ENCODE assay signal across 9 mouse cellular contexts in genomic region chr11:3808162-3808561, GRCm38 (mm10). TPM values are rescaled to one million over a fixed set of nuclear protein-coding genes. Genes with fewer than 3 reads are reported as not detected.
DNase-seq lines count a peak whose midpoint lies in the region; ATAC-seq and TF ChIP-seq lines count a peak whose summit lies in the region.
"Had no signal": no experiment of that assay in that cellular context is flagged by ENCODE, and none has a peak within 500 bp of the region (broad histone marks: within the 10 kb centered on the region; RNA-seq: fewer than 3 reads in every experiment).

No protein-coding gene starts in this region.

- no peak overlapping the region for H3K9ac ChIP-seq in hindbrain, embryonic 14.5 days
- no peak overlapping the region for H3K9ac ChIP-seq in hindbrain, embryonic 13.5 days
- H3K9ac ChIP-seq in MEL (ENCODE audit: control insufficient read depth, low read depth, low read length, poor library complexity, severe bottlenecking), result no peak overlapping the region
- no peak overlapping the region for H3K9ac ChIP-seq in embryonic facial prominence, embryonic 14.5 days (ENCODE audit: low read depth, low read length)
- H3K9ac ChIP-seq: liver, embryonic 15.5 days had no signal

- H3K27ac ChIP-seq in hindbrain, embryonic 14.5 days, result no peak overlapping the region
- H3K27ac ChIP-seq in hindbrain, embryonic 13.5 days, result no peak overlapping the region
- no peak overlapping the region for H3K27ac ChIP-seq in MEL (ENCODE audit: control insufficient read depth, low read depth, low read length)
- H3K27ac ChIP-seq in embryonic facial prominence, embryonic 14.5 days (replicated peaks; ENCODE audit: low read depth, low read length), result no peak overlapping the region
- H3K27ac ChIP-seq: liver, embryonic 15.5 days had no signal

- peak; percentile 20 for TF ChIP-seq RAD21 in MEL (IDR thresholded peaks at IDR 0.05; ENCODE audit: low read depth, low read length)

- peak; percentile 58 for DNase-seq in hindbrain, embryonic 14.5 days (ENCODE audit: low spot score)
- DNase-seq in 3134 (ENCODE audit: extremely low read depth, insufficient read length, low spot score) (peak; percentile 16), MEL (ENCODE audit: low read depth, low spot score) (no peak)
- peak; percentile 7 for DNase-seq in embryonic facial prominence, embryonic 14.5 days (ENCODE audit: low spot score)
- no peak for DNase-seq in ovary, postnatal 36 days (ENCODE audit: low spot score)
- DNase-seq in testis, postnatal 10 days (ENCODE audit: low spot score), result no peak

- H3K4me2 ChIP-seq in hindbrain, embryonic 14.5 days (replicated peaks), result no peak overlapping the region
- H3K4me2 ChIP-seq in hindbrain, embryonic 13.5 days, result no peak overlapping the region
- H3K4me2 ChIP-seq in embryonic facial prominence, embryonic 14.5 days (ENCODE audit: low read depth, low read length), result no peak overlapping the region
- H3K4me2 ChIP-seq: liver, embryonic 15.5 days had no signal

- no peaks in the 10 kb centered on the region for H3K36me3 ChIP-seq in hindbrain, embryonic 14.5 days (replicated peaks; ENCODE audit: control insufficient read depth, insufficient read depth)
- H3K36me3 ChIP-seq in hindbrain, embryonic 13.5 days, result no peaks in the 10 kb centered on the region
- H3K36me3 ChIP-seq in MEL (ENCODE audit: control insufficient read depth in 1 of 2, insufficient read depth in 2 of 2, low read length in 2 of 2), result no peaks in the 10 kb centered on the region
- no peaks in the 10 kb centered on the region for H3K36me3 ChIP-seq in embryonic facial prominence, embryonic 14.5 days (ENCODE audit: control insufficient read depth, insufficient read depth, low read length)
- H3K36me3 ChIP-seq: liver, embryonic 15.5 days had no signal

- H3K79me2 ChIP-seq in MEL (ENCODE audit: control insufficient read depth, insufficient read depth, low read length, poor library complexity), result no peaks in the 10 kb centered on the region

- H3K9me3 ChIP-seq in hindbrain, embryonic 14.5 days (ENCODE audit: control insufficient read depth, low read length), result no peaks in the 10 kb centered on the region
- no peaks in the 10 kb centered on the region for H3K9me3 ChIP-seq in hindbrain, embryonic 13.5 days
- no peaks in the 10 kb centered on the region for H3K9me3 ChIP-seq in MEL (replicated peaks; ENCODE audit: insufficient read depth, low read length)
- no peaks in the 10 kb centered on the region for H3K9me3 ChIP-seq in embryonic facial prominence, embryonic 14.5 days (ENCODE audit: control insufficient read depth, low read length)
- H3K9me3 ChIP-seq: liver, embryonic 15.5 days had no signal

- 35% methylated on average over 3 of the region's 3 CpGs for WGBS in hindbrain, embryonic 14.5 days
- WGBS in hindbrain, embryonic 13.5 days, result 39% methylated on average over 3 of the region's 3 CpGs
- WGBS in embryonic facial prominence, embryonic 14.5 days, result 29% methylated on average over 3 of the region's 3 CpGs

- TF ChIP-seq EP300 in MEL (IDR thresholded peaks at IDR 0.05; ENCODE audit: low read depth in 1 of 2, low read length in 2 of 2), result no peak

- no peaks in the 10 kb centered on the region for H3K27me3 ChIP-seq in hindbrain, embryonic 14.5 days (ENCODE audit: control insufficient read depth, insufficient read depth, low read length)
- H3K27me3 ChIP-seq in hindbrain, embryonic 13.5 days, result no peaks in the 10 kb centered on the region
- H3K27me3 ChIP-seq in MEL (ENCODE audit: control insufficient read depth in 1 of 2, insufficient read depth in 2 of 2, low read length in 2 of 2), result no peaks in the 10 kb centered on the region
- H3K27me3 ChIP-seq in embryonic facial prominence, embryonic 14.5 days (replicated peaks; ENCODE audit: control insufficient read depth, insufficient read depth, low read length), result no peaks in the 10 kb centered on the region
- H3K27me3 ChIP-seq: liver, embryonic 15.5 days had no signal

- peak in 2 of 3 experiments; percentile 45 to 49; a peak in 4 of 6 replicates for TF ChIP-seq CTCF in MEL (IDR thresholded peaks at IDR 0.05 in 2 of 3, conservative IDR thresholded peaks at IDR 0.05 in 1 of 3; ENCODE audit: control insufficient read depth in 1 of 3, insufficient read depth in 1 of 3, low read depth in 2 of 3, low read length in 3 of 3, poor library complexity in 1 of 3, severe bottlenecking in 1 of 3)

- ATAC-seq in hindbrain, embryonic 14.5 days (ENCODE audit: low FRiP score), result no peak
- ATAC-seq in hindbrain, embryonic 13.5 days (ENCODE audit: low FRiP score), result no peak
- no peak for ATAC-seq in embryonic facial prominence, embryonic 14.5 days (ENCODE audit: low read depth)
- no peak for ATAC-seq in monocyte, adult 5-6 weeks (replicated peaks; ENCODE audit: insufficient number of reproducible peaks, low FRiP score, low TSS enrichment, poor library complexity, severe bottlenecking)

- H3K4me1 ChIP-seq in hindbrain, embryonic 14.5 days (replicated peaks; ENCODE audit: control insufficient read depth, insufficient read depth, low read length), result no peaks in the 10 kb centered on the region
- no peaks in the 10 kb centered on the region for H3K4me1 ChIP-seq in hindbrain, embryonic 13.5 days (replicated peaks)
- no peaks in the 10 kb centered on the region for H3K4me1 ChIP-seq in MEL (ENCODE audit: control insufficient read depth in 1 of 2, insufficient read depth in 2 of 2, low read length in 2 of 2)
- no peaks in the 10 kb centered on the region for H3K4me1 ChIP-seq in embryonic facial prominence, embryonic 14.5 days (ENCODE audit: control insufficient read depth, insufficient read depth, low read length)
- H3K4me1 ChIP-seq: liver, embryonic 15.5 days had no signal

- H3K4me3 ChIP-seq in hindbrain, embryonic 14.5 days (replicated peaks; ENCODE audit: low read length), result no peak overlapping the region
- H3K4me3 ChIP-seq in hindbrain, embryonic 13.5 days, result no peak overlapping the region
- H3K4me3 ChIP-seq in MEL (ENCODE audit: control insufficient read depth in 1 of 2, insufficient read depth in 1 of 2, low read depth in 2 of 2, low read length in 2 of 2), result no peak overlapping the region
- no peak overlapping the region for H3K4me3 ChIP-seq in embryonic facial prominence, embryonic 14.5 days (ENCODE audit: low read depth, low read length)
- H3K4me3 ChIP-seq: liver, embryonic 15.5 days had no signal

- no peak for TF ChIP-seq POLR2A in MEL (IDR thresholded peaks at IDR 0.05; ENCODE audit: control insufficient read depth in 1 of 2, insufficient read depth in 1 of 2, low read depth in 1 of 2, low read length in 2 of 2, poor library complexity in 1 of 2)

TF ChIP-seq in MEL, 35 proteins besides CTCF, POLR2A, EP300 and RAD21:
- TF ChIP-seq SMC3 (IDR thresholded peaks at IDR 0.05; ENCODE audit: low read depth, low read length), result peak; percentile 53
- TF ChIP-seq MAX (IDR thresholded peaks at IDR 0.05; ENCODE audit: low read length), result no peak
- TF ChIP-seq ZC3H11A (IDR thresholded peaks at IDR 0.05; ENCODE audit: low read depth, low read length), result 0 out of 2 replicates have a peak, but pooled peaks have one; percentile 7

RNA-seq across cellular contexts. Expression of gene Osbp2, which starts 55.5 kb away (rescaled TPM):
- 23.8 and 27.9 TPM in 2 replicates for polyA plus RNA-seq in hindbrain, embryonic 14.5 days (2014; fragmentation: Nextera tagmentation; extraction: Ambion mirVana)
- polyA plus RNA-seq in hindbrain, embryonic 13.5 days (2015; fragmentation: Nextera tagmentation; extraction: Ambion mirVana), result 14.5 and 17.4 TPM in 2 replicates
- not detected in 2 replicates for total RNA-seq in MEL (2012; rRNA removed)
- under 1 TPM in 1 of 2 experiments, not detected in 1; 0.04 TPM for polyA plus RNA-seq in MEL (2012; ENCODE audit: insufficient read depth in 1 of 2, insufficient read length in 2 of 2, low read depth in 1 of 2, low replicate concordance in 2 of 2, missing spikeins in 1 of 2)
- polyA plus RNA-seq in embryonic facial prominence, embryonic 14.5 days (2014; fragmentation: Nextera tagmentation; extraction: Ambion mirVana), result 0.93 and 1.3 TPM in 2 replicates
- total RNA-seq in monocyte, adult 5-6 weeks (2017), result not detected in 3 replicates

Comparison
In these comparisons a context has a peak if more than half of its experiments do, and no peak if none do; other contexts are left out.
1. DNase-seq: peak in hindbrain, embryonic 14.5 days (single experiment), 3134 (single experiment) and embryonic facial prominence, embryonic 14.5 days (single experiment); none in MEL (single experiment), ovary, postnatal 36 days (single experiment) and testis, postnatal 10 days (single experiment).